Mouse (Mus musculus) olfactory bulb, adult 2 months (tissue): ENCODE measurements around the gene Ap2a1.

ENCODE experiments used
- CTCF ChIP-seq: fragments of 200-500 bp; IDR thresholded peaks from 2 replicates; pipeline ENCODE4 v1.5.1; 2012; ENCODE audit warnings: low read depth, mild to moderate bottlenecking, low read length, moderate library complexity; ENCODE audit not compliant: insufficient read depth
- POLR2A ChIP-seq: fragments of 200-500 bp; IDR thresholded peaks from 2 replicates; pipeline ENCODE4 v1.6.1; 2012; ENCODE audit warnings: mild to moderate bottlenecking, low read depth, low read length, moderate library complexity; ENCODE audit not compliant: insufficient read depth

DNA sequence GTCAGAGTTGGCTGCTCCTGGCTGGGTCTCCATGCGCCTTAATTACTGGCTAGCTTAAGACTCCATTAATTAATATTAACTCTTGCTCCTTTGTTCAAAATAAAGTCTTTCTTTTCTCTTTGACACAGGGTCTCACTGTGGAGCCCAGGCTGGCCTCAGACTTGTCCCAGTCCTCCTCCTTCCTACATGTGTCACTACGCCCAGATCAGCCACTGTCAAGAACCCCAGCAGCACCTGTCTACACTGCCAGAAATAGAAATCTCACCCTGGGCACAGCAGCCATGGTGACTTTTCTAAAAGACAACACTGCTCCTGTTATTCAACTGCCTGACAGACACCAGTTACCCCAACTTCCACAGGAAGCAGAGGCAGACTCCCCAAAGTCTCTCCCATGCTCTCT, 14.9 kb downstream of the Ap2a1 start:
- TF ChIP-seq CTCF, result no peak
- TF ChIP-seq POLR2A, result no peak
